Mouse (Mus musculus) MEL (cell line): ENCODE data around the gene Cd70. TPM values are rescaled to one million over a fixed set of nuclear protein-coding genes. Genes with fewer than 3 reads are reported as not detected.

Experiments
- DNase-seq: peaks from one replicate; pipeline ENCODE4 v3.0.0; 2011; ENCODE audit warnings: low read depth, low spot score
- H3K27ac ChIP-seq: 2 replicates; pipeline ENCODE4 v1.5.1; 2012; ENCODE audit warnings: low read depth, mild to moderate bottlenecking, control low read depth, low read length, moderate library complexity; ENCODE audit not compliant: control insufficient read depth
- H3K27me3 ChIP-seq, 2 experiments: fragments of 150-350 bp in 1 of 2; sonication (generic) in 1 of 2; 2 replicates each; pipeline ENCODE4 v1.6.1; 2012; ENCODE audit warnings: low read length in 2 of 2, mild to moderate bottlenecking in 2 of 2, improper control_type of control experiment in 1 of 2, moderate library complexity in 1 of 2; ENCODE audit not compliant: insufficient read depth in 2 of 2, control insufficient read depth in 1 of 2
- H3K36me3 ChIP-seq, 2 experiments: 2 replicates each; pipeline ENCODE4 v1.6.1; 2012 to 2014; ENCODE audit warnings: low read length in 2 of 2, improper control_type of control experiment in 1 of 2, inconsistent platforms in 1 of 2, mild to moderate bottlenecking in 1 of 2; ENCODE audit not compliant: insufficient read depth in 2 of 2, control insufficient read depth in 1 of 2
- H3K4me1 ChIP-seq, 2 experiments: fragments of 150-350 bp in 1 of 2; sonication (generic) in 1 of 2; 2 replicates each; pipeline ENCODE4 v1.6.1; 2012; ENCODE audit warnings: low read length in 2 of 2, improper control_type of control experiment in 1 of 2, mild to moderate bottlenecking in 1 of 2; ENCODE audit not compliant: insufficient read depth in 2 of 2, control insufficient read depth in 1 of 2
- H3K4me3 ChIP-seq, 2 experiments: fragments of 150-350 bp in 1 of 2; sonication (generic) in 1 of 2; 2 replicates each; pipeline ENCODE4 v1.5.1; 2012; ENCODE audit warnings: low read depth in 2 of 2, low read length in 2 of 2, mild to moderate bottlenecking in 2 of 2, moderate library complexity in 2 of 2, control low read depth in 1 of 2, improper control_type of control experiment in 1 of 2; ENCODE audit not compliant: control insufficient read depth in 1 of 2, insufficient read depth in 1 of 2
- H3K79me2 ChIP-seq: 2 replicates; pipeline ENCODE4 v1.6.1; 2012; ENCODE audit warnings: mild to moderate bottlenecking, low read length, moderate library complexity; ENCODE audit not compliant: control insufficient read depth, poor library complexity, insufficient read depth
- H3K9ac ChIP-seq: 2 replicates; pipeline ENCODE4 v1.6.1; 2012; ENCODE audit warnings: low read depth, mild to moderate bottlenecking, control low read depth, low read length, moderate library complexity; ENCODE audit not compliant: control insufficient read depth, poor library complexity, severe bottlenecking
- H3K9me3 ChIP-seq: fragments of 150-350 bp; sonication (generic); replicated peaks from 2 replicates; pipeline ENCODE4 v1.6.1; 2012; ENCODE audit warnings: mild to moderate bottlenecking, low read length, improper control_type of control experiment, moderate library complexity; ENCODE audit not compliant: insufficient read depth
- ELF1 ChIP-seq: IDR thresholded peaks from 2 replicates; pipeline ENCODE4 v1.6.1; 2014; ENCODE audit warnings: low read depth, mild to moderate bottlenecking, inconsistent platforms, low read length, improper control_type of control experiment, moderate library complexity
- HCFC1 ChIP-seq: IDR thresholded peaks from 2 replicates; pipeline ENCODE4 v1.6.1; 2012; ENCODE audit warnings: low read depth, mild to moderate bottlenecking, inconsistent platforms, low read length, improper control_type of control experiment, moderate library complexity
- JUND ChIP-seq: IDR thresholded peaks from 2 replicates; pipeline ENCODE4 v1.6.1; 2011; ENCODE audit warnings: low read depth, mild to moderate bottlenecking, improper control_type of control experiment, low read length
- MAFK ChIP-seq: IDR thresholded peaks from 2 replicates; pipeline ENCODE4 v1.6.1; 2011; ENCODE audit warnings: low read depth, mild to moderate bottlenecking, low read length, improper control_type of control experiment, borderline replicate concordance
- MAX ChIP-seq: IDR thresholded peaks from 2 replicates; pipeline ENCODE4 v1.6.1; 2011; ENCODE audit warnings: low read length, improper control_type of control experiment
- MYB ChIP-seq: IDR thresholded peaks from 2 replicates; pipeline ENCODE4 v1.6.1; 2011; ENCODE audit warnings: mild to moderate bottlenecking, low read depth, low read length, improper control_type of control experiment
- MYC ChIP-seq: IDR thresholded peaks from 2 replicates; pipeline ENCODE4 v1.6.1; 2011; ENCODE audit warnings: low read depth, mild to moderate bottlenecking, low read length, improper control_type of control experiment, moderate library complexity
- NELFE ChIP-seq: IDR thresholded peaks from 2 replicates; pipeline ENCODE4 v1.6.1; 2011; ENCODE audit warnings: low read depth, low read length, improper control_type of control experiment
- POLR2A ChIP-seq, 2 experiments: IDR thresholded peaks; 2 replicates each; pipeline ENCODE4 v1.6.1; 2011 to 2012; ENCODE audit warnings: low read length in 2 of 2, mild to moderate bottlenecking in 2 of 2, control low read depth in 1 of 2, improper control_type of control experiment in 1 of 2, low read depth in 1 of 2, moderate library complexity in 1 of 2; ENCODE audit not compliant: control insufficient read depth in 1 of 2, insufficient read depth in 1 of 2, poor library complexity in 1 of 2
- POLR2AphosphoS2 ChIP-seq: IDR thresholded peaks from 2 replicates; pipeline ENCODE4 v1.6.1; 2011; ENCODE audit warnings: low read length, improper control_type of control experiment
- POLR2AphosphoS5 ChIP-seq: IDR thresholded peaks from 2 replicates; pipeline ENCODE4 v1.6.1; 2012; ENCODE audit warnings: low read depth, borderline replicate concordance, mild to moderate bottlenecking, inconsistent platforms, low read length, moderate library complexity, mixed read lengths
- SMC3 ChIP-seq: IDR thresholded peaks from 2 replicates; pipeline ENCODE4 v1.6.1; 2011; ENCODE audit warnings: low read depth, low read length, improper control_type of control experiment
- TBP ChIP-seq: IDR thresholded peaks from 2 replicates; pipeline ENCODE4 v1.8.0; 2011; ENCODE audit warnings: low read depth, low read length, improper control_type of control experiment
- TCF12 ChIP-seq: IDR thresholded peaks from 2 replicates; pipeline ENCODE4 v1.6.1; 2014; ENCODE audit warnings: low read depth, mild to moderate bottlenecking, inconsistent platforms, low read length, improper control_type of control experiment, moderate library complexity
- USF1 ChIP-seq: IDR thresholded peaks from 2 replicates; pipeline ENCODE4 v1.6.1; 2014; ENCODE audit warnings: low read depth, mild to moderate bottlenecking, inconsistent platforms, low read length, improper control_type of control experiment, moderate library complexity
- ZNF384 ChIP-seq: IDR thresholded peaks from 2 replicates; pipeline ENCODE4 v1.6.1; 2012; ENCODE audit warnings: low read depth, mild to moderate bottlenecking, inconsistent platforms, low read length, improper control_type of control experiment
- polyA plus RNA-seq, 2 experiments: library from polyadenylated mRNA; stranded (reverse) in 1 of 2; unstranded in 1 of 2; fragments of >175 nt in 1 of 2; fragments of >200 nt in 1 of 2; gene quantifications; 2 replicates each; pipeline versions ENCODE4 v1.2.1 to v1.2.4; 2012; ENCODE audit warnings: low replicate concordance in 2 of 2, low read depth in 1 of 2; ENCODE audit not compliant: insufficient read length in 2 of 2, insufficient read depth in 1 of 2, missing spikeins in 1 of 2
- total RNA-seq: library from RNA; depleted of rRNA; stranded (reverse); fragments of 300-350 nt; gene quantifications from 2 replicates; pipeline ENCODE4 v1.2.3, GENCODE M21; 2012

Gene Cd70
- total and polyA plus RNA-seq, 3 experiments: not detected

- H3K9me3 ChIP-seq: no peaks in the 10 kb centered on the region
- peak overlapping the region; percentile 63 for H3K9ac ChIP-seq
- TF ChIP-seq ELF1 (no peak), NELFE (0 out of 2 replicates have a peak, but pooled peaks have one; percentile 7)
Observed at GRCm38 (mm10) chr17:57104496-57104895, 45.1 kb downstream of the Cd70 start.

GRCm38 (mm10) chr17:57102276-57102675 lies 47.3 kb downstream of the Cd70 start:
- Histone ChIP-seq H3K4me1 (peaks cover 0 to 12% of the 10 kb centered on the region in 2 experiments; a peak in 3 of 4 replicates), H3K27me3 (no peaks in the 10 kb centered on the region), H3K36me3 (peaks cover 0 to 9% of the 10 kb centered on the region in 2 experiments; a peak in 2 of 4 replicates), H3K9ac (no peak overlapping the region), H3K79me2 (no peaks in the 10 kb centered on the region), H3K4me3 (no peak overlapping the region), H3K27ac (no peak overlapping the region), H3K9me3 (no peaks in the 10 kb centered on the region)
- DNase-seq: no peak
- TF ChIP-seq USF1 (no peak), SMC3 (no peak), ZNF384 (no peak), HCFC1 (no peak), MYB (no peak), MAX (no peak), TBP (no peak), POLR2A (IDR thresholded peaks at IDR 0.05; ENCODE audit: control insufficient read depth in 1 of 2, insufficient read depth in 1 of 2, low read depth in 1 of 2, low read length in 2 of 2, poor library complexity in 1 of 2) (no peak), POLR2AphosphoS2 (no peak), TCF12 (no peak), JUND (no peak), POLR2AphosphoS5 (no peak), MYC (no peak), MAFK (no peak)

More at GRCm38 (mm10) chr17:57104496-57104895, 45.1 kb downstream of the Cd70 start:
- peaks cover 0 to 20% of the 10 kb centered on the region in 2 experiments; a peak in 2 of 4 replicates for H3K36me3 ChIP-seq
- no peaks in the 10 kb centered on the region for H3K27me3 ChIP-seq
- peak; percentile 41 for DNase-seq
- H3K4me1 ChIP-seq: peaks cover 0 to 27% of the 10 kb centered on the region in 2 experiments; a peak in 3 of 4 replicates
- peak overlapping the region; percentile 67 to 96 for H3K4me3 ChIP-seq
- H3K79me2 ChIP-seq: no peaks in the 10 kb centered on the region
- no peak overlapping the region; the same call in 1 of the 2 replicates for H3K27ac ChIP-seq
